13 mouse cellular contexts compared by ENCODE assay signal in the genomic region with DNA sequence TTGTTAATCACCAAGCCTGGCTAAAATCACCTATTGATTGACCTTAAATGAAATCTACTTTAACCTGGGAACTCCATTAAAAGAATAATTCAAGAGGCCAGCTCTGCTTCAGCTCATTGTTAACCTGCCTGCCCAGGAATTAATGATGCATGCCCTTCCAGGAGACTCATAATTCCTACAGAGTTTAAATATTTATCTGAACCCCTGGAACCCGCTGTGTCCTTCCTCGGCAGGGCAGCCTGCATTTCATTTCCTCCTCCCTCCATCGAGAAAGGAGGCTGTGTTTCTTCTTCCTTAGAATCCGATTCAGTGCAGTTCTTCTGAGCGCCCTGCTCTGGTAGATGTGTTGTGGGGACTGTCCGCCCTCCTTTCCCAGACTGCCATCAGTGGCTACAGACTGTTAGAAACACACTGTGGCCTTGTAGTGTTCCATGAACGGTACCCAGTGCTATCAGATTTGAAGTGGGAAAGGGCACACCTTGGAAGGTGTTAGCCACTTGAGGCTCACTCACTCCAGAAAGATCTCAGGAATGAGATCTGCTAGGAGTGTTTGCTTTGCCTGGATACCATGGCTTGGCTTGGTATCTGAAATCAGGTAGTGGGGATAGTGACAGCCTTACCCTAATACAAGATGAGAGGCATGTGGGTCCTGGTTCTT.
DNase-seq lines count a peak whose midpoint lies in the region; ATAC-seq lines count a peak whose summit lies in the region.
"Had no signal": no experiment of that assay in that cellular context is flagged by ENCODE, and none has a peak within 500 bp of the region (broad histone marks: within the 10 kb centered on the region; RNA-seq: fewer than 3 reads in every experiment).

No protein-coding gene starts in this region.

- H3K4me1 ChIP-seq in forebrain, embryonic 13.5 days, result peaks cover 20% of the 10 kb centered on the region
- peaks cover 5% of the 10 kb centered on the region for H3K4me1 ChIP-seq in forebrain, embryonic 14.5 days (ENCODE audit: control insufficient read depth, insufficient read depth, low read length)
- peaks cover 31% of the 10 kb centered on the region for H3K4me1 ChIP-seq in midbrain, embryonic 13.5 days (replicated peaks)
- peaks cover 14% of the 10 kb centered on the region for H3K4me1 ChIP-seq in midbrain, embryonic 10.5 days
- H3K4me1 ChIP-seq in neural tube, embryonic 14.5 days (ENCODE audit: control insufficient read depth, insufficient read depth, low read length), result peaks cover 14% of the 10 kb centered on the region; the same call in 1 of the 2 replicates

- DNase-seq in forebrain, embryonic 14.5 days (ENCODE audit: low spot score), result no peak
- DNase-seq in midbrain, embryonic 10.5 days (ENCODE audit: low spot score), result no peak
- DNase-seq in kidney, postnatal 36 days, result peak; percentile 5 to 14
- no peak for DNase-seq in cerebellum, adult 8-10 months
- DNase-seq in frontal cortex, postnatal 25 days (ENCODE audit: low spot score in 2 of 2), result no peak
- DNase-seq: adrenal gland, postnatal 25 days; cerebellum, adult 11 months; heart, adult 18-20 months; right cerebral cortex, postnatal 14 days; thymus, postnatal 36 days had no signal

- H3K9ac ChIP-seq in forebrain, embryonic 13.5 days, result no peak overlapping the region
- H3K9ac ChIP-seq in forebrain, embryonic 14.5 days (ENCODE audit: low read length), result no peak overlapping the region
- H3K9ac ChIP-seq in midbrain, embryonic 13.5 days (replicated peaks), result no peak overlapping the region
- no peak overlapping the region for H3K9ac ChIP-seq in neural tube, embryonic 14.5 days (replicated peaks; ENCODE audit: low read depth, low read length)

- H3K27ac ChIP-seq in forebrain, embryonic 13.5 days, result peak overlapping the region; percentile 32; the same call in 1 of the 2 replicates
- H3K27ac ChIP-seq in forebrain, embryonic 14.5 days (ENCODE audit: low read depth, low read length), result no peak overlapping the region
- peak overlapping the region; percentile 54 for H3K27ac ChIP-seq in midbrain, embryonic 13.5 days
- H3K27ac ChIP-seq in midbrain, embryonic 10.5 days (replicated peaks), result no peak overlapping the region
- peak overlapping the region; percentile 73; the same call in 1 of the 2 replicates for H3K27ac ChIP-seq in neural tube, embryonic 14.5 days (ENCODE audit: low read depth, low read length)

- ATAC-seq in forebrain, embryonic 13.5 days, result no peak
- ATAC-seq in forebrain, embryonic 14.5 days, result no peak
- ATAC-seq in midbrain, embryonic 13.5 days, result no peak
- ATAC-seq in neural tube, embryonic 14.5 days (ENCODE audit: low read depth), result peak; percentile 44

- H3K4me2 ChIP-seq in forebrain, embryonic 13.5 days, result no peak overlapping the region
- no peak overlapping the region for H3K4me2 ChIP-seq in forebrain, embryonic 14.5 days (ENCODE audit: low read length)
- no peak overlapping the region for H3K4me2 ChIP-seq in midbrain, embryonic 13.5 days (replicated peaks)
- H3K4me2 ChIP-seq in neural tube, embryonic 14.5 days (ENCODE audit: low read depth, low read length), result no peak overlapping the region

- no peaks in the 10 kb centered on the region for H3K9me3 ChIP-seq in forebrain, embryonic 13.5 days (replicated peaks)
- no peaks in the 10 kb centered on the region for H3K9me3 ChIP-seq in forebrain, embryonic 14.5 days (replicated peaks; ENCODE audit: control insufficient read depth, low read length)
- H3K9me3 ChIP-seq in midbrain, embryonic 13.5 days, result no peaks in the 10 kb centered on the region
- H3K9me3 ChIP-seq in midbrain, embryonic 10.5 days (replicated peaks), result no peaks in the 10 kb centered on the region
- no peaks in the 10 kb centered on the region for H3K9me3 ChIP-seq in neural tube, embryonic 14.5 days (ENCODE audit: control insufficient read depth, low read length)

- no peaks in the 10 kb centered on the region for H3K36me3 ChIP-seq in forebrain, embryonic 13.5 days (ENCODE audit: poor library complexity, severe bottlenecking)
- H3K36me3 ChIP-seq in forebrain, embryonic 14.5 days (ENCODE audit: control insufficient read depth, insufficient read depth, low read length), result no peaks in the 10 kb centered on the region
- H3K36me3 ChIP-seq in midbrain, embryonic 13.5 days, result no peaks in the 10 kb centered on the region
- H3K36me3 ChIP-seq in midbrain, embryonic 10.5 days, result no peaks in the 10 kb centered on the region
- H3K36me3 ChIP-seq in neural tube, embryonic 14.5 days (ENCODE audit: control insufficient read depth, insufficient read depth, low read length), result no peaks in the 10 kb centered on the region

- no peak overlapping the region for H3K4me3 ChIP-seq in forebrain, embryonic 13.5 days
- no peak overlapping the region for H3K4me3 ChIP-seq in forebrain, embryonic 14.5 days (ENCODE audit: low read depth, low read length)
- no peak overlapping the region for H3K4me3 ChIP-seq in midbrain, embryonic 13.5 days (replicated peaks)
- H3K4me3 ChIP-seq in midbrain, embryonic 10.5 days, result no peak overlapping the region
- H3K4me3 ChIP-seq in neural tube, embryonic 14.5 days (ENCODE audit: low read depth, low read length), result no peak overlapping the region

- 60% methylated on average over 7 of the region's 7 CpGs for WGBS in forebrain, embryonic 13.5 days
- 74% methylated on average over 7 of the region's 7 CpGs for WGBS in forebrain, embryonic 14.5 days
- WGBS in midbrain, embryonic 13.5 days, result 65% methylated on average over 7 of the region's 7 CpGs
- 77% methylated on average over 7 of the region's 7 CpGs for WGBS in midbrain, embryonic 10.5 days
- 51% methylated on average over 7 of the region's 7 CpGs for WGBS in neural tube, embryonic 14.5 days

- H3K27me3 ChIP-seq in forebrain, embryonic 13.5 days, result no peaks in the 10 kb centered on the region
- H3K27me3 ChIP-seq in forebrain, embryonic 14.5 days (replicated peaks; ENCODE audit: control insufficient read depth, insufficient read depth, low read length), result no peaks in the 10 kb centered on the region
- no peaks in the 10 kb centered on the region for H3K27me3 ChIP-seq in midbrain, embryonic 13.5 days
- no peaks in the 10 kb centered on the region for H3K27me3 ChIP-seq in midbrain, embryonic 10.5 days (ENCODE audit: low read depth, poor library complexity, severe bottlenecking)
- no peaks in the 10 kb centered on the region for H3K27me3 ChIP-seq in neural tube, embryonic 14.5 days (ENCODE audit: control insufficient read depth, insufficient read depth, low read length)

Comparison
In these comparisons a context has a peak if more than half of its experiments do, and no peak if none do; other contexts are left out.
1. H3K27ac ChIP-seq: peak in forebrain, embryonic 13.5 days (single experiment), midbrain, embryonic 13.5 days (single experiment) and neural tube, embryonic 14.5 days (single experiment); none in forebrain, embryonic 14.5 days (single experiment) and midbrain, embryonic 10.5 days (single experiment).
2. DNase-seq: peak in kidney, postnatal 36 days (2 of 2); none in forebrain, embryonic 14.5 days (single experiment), midbrain, embryonic 10.5 days (single experiment), cerebellum, adult 8-10 months (single experiment) and frontal cortex, postnatal 25 days (0 of 2).